Mouse (Mus musculus) megakaryocyte, embryonic 14.5 days (primary cell): ENCODE results near the gene Dnajb11. TPM values are rescaled to one million over a fixed set of nuclear protein-coding genes. Genes with fewer than 3 reads are reported as not detected.

Source experiments
- H3K27me3 ChIP-seq: replicated peaks from 2 replicates; pipeline ENCODE3; 2012; ENCODE audit warnings: inconsistent platforms
- H3K36me3 ChIP-seq: replicated peaks from 2 replicates; pipeline ENCODE3; 2012; ENCODE audit warnings: low read length, inconsistent platforms, mixed read lengths
- H3K4me1 ChIP-seq: 2 replicates; pipeline ENCODE4 v1.6.1; 2012; ENCODE audit warnings: inconsistent platforms
- H3K4me3 ChIP-seq: replicated peaks from 2 replicates; pipeline ENCODE3; 2012; ENCODE audit warnings: moderate library complexity, mild to moderate bottlenecking, inconsistent platforms
- H3K9me3 ChIP-seq: 2 replicates; pipeline ENCODE4 v1.6.1; 2012; ENCODE audit warnings: inconsistent platforms
- FLI1 ChIP-seq: IDR thresholded peaks from 2 replicates; pipeline ENCODE4 v1.6.1; 2012; ENCODE audit warnings: low read length, inconsistent platforms, mixed read lengths
- GATA1 ChIP-seq: IDR thresholded peaks from 3 replicates; pipeline ENCODE4 v1.6.1; 2012; ENCODE audit warnings: mixed read lengths, low read length, inconsistent platforms, borderline replicate concordance
- polyA plus RNA-seq: library from polyadenylated mRNA; stranded (reverse); fragments of >175 nt; gene quantifications from 2 replicates; pipeline ENCODE4 v1.2.3, GENCODE M21; 2012; ENCODE audit warnings: low replicate concordance; ENCODE audit not compliant: insufficient read depth

Dnajb11 gene
- polyA plus RNA-seq, 1 experiment: 65.6 TPM

DNA sequence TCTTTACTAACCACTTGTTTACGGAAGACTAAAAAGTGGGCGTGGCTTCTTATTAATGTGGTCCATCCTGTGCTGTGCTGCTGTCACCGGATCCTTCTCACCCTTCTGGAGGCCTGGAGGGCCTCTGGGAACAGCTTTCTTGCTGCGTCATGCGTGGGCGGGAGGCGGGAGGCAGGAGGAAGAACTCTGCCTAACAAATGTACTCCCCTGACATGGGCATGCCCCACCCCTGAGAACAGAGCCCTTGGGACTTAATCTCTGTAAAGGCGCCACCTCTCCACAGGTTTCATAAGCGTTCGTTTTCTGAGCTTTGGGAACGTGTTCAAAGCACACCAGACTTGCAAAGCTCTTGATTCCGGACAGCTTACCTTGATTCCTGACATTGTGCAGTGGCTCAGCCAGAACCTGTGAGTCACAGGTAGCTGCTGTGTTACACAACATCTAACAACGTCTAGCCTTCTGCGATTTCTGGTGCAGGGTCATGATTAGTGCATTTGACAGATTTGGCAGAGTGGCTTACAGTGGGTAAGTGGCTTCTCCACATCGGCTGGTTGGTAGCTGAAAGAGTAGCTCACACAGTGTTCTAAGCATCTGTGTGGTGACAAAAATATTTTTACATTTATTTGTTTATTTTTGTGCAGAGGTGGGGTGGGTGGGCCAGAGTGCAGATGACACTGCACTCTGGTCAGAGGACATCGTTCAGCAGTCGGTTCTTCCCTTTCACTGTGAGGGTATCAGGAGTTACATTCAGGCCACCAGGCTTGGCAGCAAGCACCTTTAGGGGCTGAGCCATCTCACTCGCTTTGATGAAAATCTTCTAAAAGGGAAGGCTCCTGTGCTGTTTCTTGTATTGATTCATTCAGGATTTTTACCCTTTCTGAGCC is 62.6 kb downstream of the Dnajb11 start:
- H3K27me3 ChIP-seq: no peaks in the 10 kb centered on the region
- peak overlapping the region; percentile 46 for H3K4me3 ChIP-seq
- no peak for TF ChIP-seq GATA1
- no peak for TF ChIP-seq FLI1
- peaks cover 6% of the 10 kb centered on the region for H3K4me1 ChIP-seq
- H3K36me3 ChIP-seq: no peaks in the 10 kb centered on the region
- 0 out of 2 replicates have a peak, but pooled peaks cover 7% of the 10 kb centered on the region for H3K9me3 ChIP-seq

DNA sequence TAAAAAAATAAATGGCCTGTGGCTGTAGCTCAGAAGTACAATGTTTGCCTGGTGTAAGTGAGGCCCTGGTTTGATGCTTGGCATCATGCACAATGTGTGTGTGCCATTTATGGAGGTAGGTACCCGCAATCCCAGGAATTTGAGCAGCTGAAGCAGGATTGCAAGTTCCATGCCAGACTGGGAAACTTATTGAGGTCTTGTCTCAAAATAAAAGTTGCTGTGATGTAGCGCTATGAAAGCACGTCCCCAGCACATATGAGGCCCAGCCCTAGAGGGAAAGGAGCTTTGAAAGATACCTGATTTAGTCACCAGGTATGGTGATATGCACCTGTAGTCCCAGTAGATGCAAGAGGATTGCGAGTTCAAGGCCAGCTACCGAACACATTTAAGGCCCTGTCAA is 64.1 kb downstream of the Dnajb11 start:
- Histone ChIP-seq H3K9me3 (0 out of 2 replicates have a peak, but pooled peaks cover 3% of the 10 kb centered on the region), H3K4me1 (peaks cover 6% of the 10 kb centered on the region), H3K4me3 (no peak overlapping the region), H3K27me3 (no peaks in the 10 kb centered on the region), H3K36me3 (no peaks in the 10 kb centered on the region)
- no peak for TF ChIP-seq FLI1

DNA sequence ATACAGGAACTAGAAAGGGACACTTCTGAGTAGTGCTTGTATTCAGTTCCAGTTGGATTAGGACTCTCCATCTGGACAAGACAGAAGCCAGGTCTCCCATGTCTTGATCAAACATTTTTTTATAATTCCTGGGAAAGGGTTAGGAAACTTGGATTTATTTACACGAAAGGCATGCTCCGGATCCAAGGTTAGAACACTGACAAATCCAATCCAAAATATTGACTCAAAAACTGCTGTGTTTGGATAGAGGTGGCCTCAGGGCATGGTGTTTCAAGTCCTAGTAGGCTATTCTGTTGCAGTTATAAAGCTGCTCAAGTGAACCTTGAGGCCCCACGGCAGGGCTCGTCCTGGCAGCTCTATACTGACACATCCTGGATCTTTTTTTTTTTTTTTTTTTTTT is 64.8 kb downstream of the Dnajb11 start:
- TF ChIP-seq FLI1 (no peak), GATA1 (no peak)
- Histone ChIP-seq H3K4me3 (no peak overlapping the region), H3K27me3 (no peaks in the 10 kb centered on the region), H3K36me3 (no peaks in the 10 kb centered on the region), H3K9me3 (0 out of 2 replicates have a peak, but pooled peaks cover 3% of the 10 kb centered on the region), H3K4me1 (peaks cover 6% of the 10 kb centered on the region)

Other genes starting within 250 kb of the Dnajb11 start
- gene Dgkg, start 200.6 kb upstream of the Dnajb11 start, polyA plus RNA-seq: 1.9 and 2.9 TPM in 2 replicates
- not detected in 2 replicates for gene Crygs, start 46.3 kb upstream of the Dnajb11 start, polyA plus RNA-seq
- gene Tbccd1, start 176 bp upstream of the Dnajb11 start, polyA plus RNA-seq: 2.5 and 2.9 TPM in 2 replicates
- gene Ahsg, start 33.4 kb downstream of the Dnajb11 start, polyA plus RNA-seq: 0.23 TPM in 1 of 2 replicates, not detected in the other
- gene Fetub, start 60.5 kb downstream of the Dnajb11 start, polyA plus RNA-seq: not detected in 2 replicates
- not detected in 2 replicates for gene Hrg, start 93.2 kb downstream of the Dnajb11 start, polyA plus RNA-seq
- not detected in 2 replicates for gene Kng2, start 171.6 kb downstream of the Dnajb11 start, polyA plus RNA-seq
- 0.17 TPM in 1 of 2 replicates, not detected in the other for gene Kng1, start 200.0 kb downstream of the Dnajb11 start, polyA plus RNA-seq
- 5.3 TPM in 1 of 2 replicates, not detected in the other for gene Eif4a2, start 249.6 kb downstream of the Dnajb11 start, polyA plus RNA-seq